Mouse (Mus musculus): ENCODE data around the gene Sh3rf3.

Gene Sh3rf3

DNA sequence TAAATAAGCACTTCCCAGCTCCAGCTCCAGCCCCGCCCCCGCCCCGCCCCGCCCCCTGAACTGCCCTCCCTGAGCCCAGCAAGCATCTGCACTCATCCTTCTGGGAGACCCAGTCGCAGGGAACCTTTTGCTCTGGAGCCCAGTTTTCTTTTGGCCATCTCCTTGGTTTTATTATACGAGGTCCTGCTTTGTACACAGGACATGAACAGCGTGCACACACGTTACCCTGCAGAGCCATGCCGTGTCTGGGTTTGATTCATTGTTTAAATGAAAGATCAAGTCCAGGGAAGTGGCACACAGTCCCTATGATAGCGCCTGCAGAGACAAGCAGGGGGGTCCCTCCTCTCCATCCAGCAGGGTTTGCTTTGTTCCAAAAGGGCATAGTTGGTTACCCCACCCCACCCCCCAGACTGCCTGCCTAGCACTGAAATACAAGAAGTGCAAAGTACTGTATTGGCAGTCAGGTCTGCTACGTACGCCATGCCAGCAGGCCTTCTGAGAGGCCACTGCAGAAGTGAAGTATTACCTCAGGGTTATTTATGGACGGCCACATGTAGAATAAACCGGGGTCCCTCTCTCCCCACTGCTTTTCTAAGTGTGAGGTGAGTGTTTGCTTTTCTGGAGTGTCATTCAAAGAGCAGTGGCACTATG lies 41.5 kb downstream of the Sh3rf3 start:
- DNase-seq: no peak

DNA sequence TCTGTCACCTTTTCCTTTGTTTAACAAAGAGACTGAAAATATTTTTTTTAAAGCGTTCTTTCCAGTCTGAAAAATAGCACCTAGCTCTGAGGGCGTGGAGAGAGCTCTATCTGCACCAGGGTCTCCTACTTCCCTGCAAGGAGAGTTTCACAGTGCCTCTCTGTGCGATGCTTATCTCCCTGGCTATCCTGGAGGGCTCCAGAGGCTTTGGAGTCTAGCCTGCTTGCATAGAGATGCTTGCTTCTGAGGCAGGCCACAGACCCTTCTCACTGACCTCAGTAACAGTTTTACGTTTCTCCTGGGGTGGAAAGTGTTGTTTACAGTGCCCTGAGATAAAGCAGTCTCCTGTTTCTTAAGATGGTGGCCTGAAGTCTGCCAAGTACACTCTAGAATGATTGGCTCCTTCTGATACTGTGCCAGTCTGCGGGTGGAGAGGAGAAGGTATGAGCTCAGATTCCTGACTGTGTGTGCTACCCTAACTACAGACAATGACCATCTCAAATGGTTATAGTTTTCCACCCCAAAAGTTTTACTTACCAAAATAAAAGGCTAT lies 42.1 kb downstream of the Sh3rf3 start:
- no peak for DNase-seq

DNA sequence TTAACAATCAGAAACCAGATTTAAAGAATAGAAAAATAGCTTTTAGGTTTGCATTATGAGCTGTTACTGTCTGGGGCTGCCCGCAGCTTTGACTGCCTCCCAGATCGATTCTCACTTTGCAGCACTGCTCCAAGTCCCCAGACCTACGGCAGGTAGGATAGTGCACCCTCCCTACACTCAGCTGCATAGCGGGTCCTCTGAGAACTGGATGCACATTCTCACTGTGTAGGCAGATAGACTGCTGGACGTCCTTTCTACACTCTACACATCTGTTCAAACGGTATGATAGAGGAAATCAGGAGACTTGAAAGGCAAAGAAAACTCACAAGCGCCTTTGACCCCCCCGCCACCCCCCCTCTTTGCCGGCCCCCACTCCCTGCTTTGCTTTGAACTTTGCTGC lies 42.7 kb downstream of the Sh3rf3 start:
- DNase-seq: no peak

DNA sequence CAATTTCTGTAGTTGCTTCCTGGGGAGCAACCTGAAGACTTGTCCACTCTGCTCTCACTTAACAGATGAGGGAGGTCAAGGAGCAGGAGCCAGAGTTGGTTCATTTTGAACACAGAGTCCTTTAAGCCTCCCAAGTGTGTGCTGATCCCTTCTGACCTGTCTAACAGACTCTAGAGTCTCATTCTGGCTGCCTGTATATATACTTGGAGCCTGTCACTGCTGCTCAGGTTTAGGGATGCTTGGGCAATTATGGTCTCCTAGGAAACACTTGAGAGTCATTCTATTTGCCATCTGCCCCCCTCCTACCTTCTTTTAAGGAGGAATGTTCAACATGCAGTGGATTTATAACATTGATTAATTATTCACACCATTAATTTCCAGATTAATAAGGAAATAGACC lies 43.6 kb downstream of the Sh3rf3 start:
- no peak for DNase-seq

DNA sequence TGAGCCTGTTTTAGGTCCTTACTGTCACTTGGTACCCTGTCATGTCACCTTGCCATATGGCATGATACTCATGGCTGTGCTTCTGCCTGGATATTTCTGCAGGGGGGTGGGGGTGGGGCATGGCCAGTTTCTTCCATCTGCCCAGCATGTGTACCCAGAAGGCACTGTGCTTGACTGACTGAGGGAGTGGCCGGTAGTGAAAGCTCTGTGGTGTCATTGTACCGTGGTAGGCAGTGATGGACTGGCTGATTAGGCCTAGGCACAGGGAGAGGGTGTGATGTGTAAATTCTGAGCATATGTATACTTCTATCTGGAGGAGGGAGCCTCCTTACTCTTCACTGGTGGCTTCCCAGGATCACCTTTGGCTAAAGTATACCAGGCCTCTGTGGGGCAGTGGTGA lies 51.6 kb downstream of the Sh3rf3 start:
- no peak for DNase-seq

DNA sequence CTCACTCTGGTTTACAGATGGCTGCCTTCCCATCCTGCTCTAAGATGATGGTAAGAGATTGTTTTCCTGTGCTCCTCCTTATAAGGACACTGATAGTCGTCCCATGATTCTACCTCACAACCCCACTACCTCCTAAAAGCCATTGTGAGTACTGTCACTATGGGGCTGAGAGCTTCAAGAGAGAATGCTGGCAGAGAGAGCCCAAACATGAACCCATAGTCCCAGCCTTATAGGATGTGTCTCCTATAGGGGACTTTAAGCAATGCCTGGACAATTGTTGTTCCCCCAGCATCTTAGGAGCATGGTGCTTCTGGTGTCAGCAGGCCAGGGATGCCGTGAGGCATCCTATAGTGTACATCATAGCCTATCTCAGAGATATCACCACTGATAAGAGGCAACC lies 54.4 kb downstream of the Sh3rf3 start:
- no peak for DNase-seq

DNA sequence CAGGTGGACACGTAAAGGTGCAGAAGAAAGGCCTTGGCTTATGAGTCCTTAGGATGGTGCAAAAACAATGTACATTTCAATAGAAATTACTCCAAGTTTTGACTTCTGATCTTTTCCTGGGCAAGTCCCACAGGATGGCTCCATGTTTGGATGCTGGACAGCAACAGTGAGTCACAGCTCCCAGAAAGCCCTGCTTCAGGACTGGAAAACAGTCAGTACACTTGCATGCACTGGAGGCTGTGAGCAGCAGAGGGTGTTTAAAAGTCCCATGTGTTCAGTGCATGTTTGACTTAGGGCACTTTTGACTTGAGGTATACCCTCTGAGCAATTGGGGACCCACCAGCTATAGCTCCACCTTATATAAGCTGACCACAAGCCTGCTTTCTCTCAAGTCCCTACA lies 56.7 kb downstream of the Sh3rf3 start:
- no peak for DNase-seq

DNA sequence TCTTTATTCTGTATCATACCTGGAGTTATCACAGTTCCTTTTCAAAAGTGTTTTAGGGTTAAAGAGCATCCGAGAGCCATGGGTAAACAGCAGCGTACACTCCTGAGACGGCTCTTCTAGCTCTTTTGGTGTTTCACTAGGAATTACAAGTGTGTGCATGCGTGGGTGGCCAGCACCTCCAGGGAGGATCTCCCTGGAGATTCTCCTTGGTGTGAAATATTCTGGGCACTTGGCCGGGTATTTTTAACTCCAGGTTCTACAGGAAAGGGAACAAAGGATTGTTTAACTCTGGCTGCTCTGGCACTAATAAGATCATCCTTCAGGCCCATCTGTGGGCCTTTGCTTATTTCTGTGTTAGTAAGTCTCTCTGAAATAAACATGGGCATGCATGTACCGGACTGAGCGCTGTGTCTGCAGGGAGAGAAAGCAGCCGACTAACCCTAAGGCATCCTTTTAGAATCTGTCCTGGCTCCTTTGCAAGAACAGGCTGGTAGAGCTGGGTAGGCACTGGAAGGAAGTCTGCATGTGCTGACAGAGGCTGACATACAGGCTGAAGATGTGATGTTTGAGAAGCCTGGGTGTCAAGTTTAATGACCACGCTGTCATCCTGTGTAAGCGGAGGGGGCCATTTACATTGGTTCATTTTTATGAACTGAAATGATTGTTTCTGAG lies 58.1 kb downstream of the Sh3rf3 start:
- DNase-seq: no peak

DNA sequence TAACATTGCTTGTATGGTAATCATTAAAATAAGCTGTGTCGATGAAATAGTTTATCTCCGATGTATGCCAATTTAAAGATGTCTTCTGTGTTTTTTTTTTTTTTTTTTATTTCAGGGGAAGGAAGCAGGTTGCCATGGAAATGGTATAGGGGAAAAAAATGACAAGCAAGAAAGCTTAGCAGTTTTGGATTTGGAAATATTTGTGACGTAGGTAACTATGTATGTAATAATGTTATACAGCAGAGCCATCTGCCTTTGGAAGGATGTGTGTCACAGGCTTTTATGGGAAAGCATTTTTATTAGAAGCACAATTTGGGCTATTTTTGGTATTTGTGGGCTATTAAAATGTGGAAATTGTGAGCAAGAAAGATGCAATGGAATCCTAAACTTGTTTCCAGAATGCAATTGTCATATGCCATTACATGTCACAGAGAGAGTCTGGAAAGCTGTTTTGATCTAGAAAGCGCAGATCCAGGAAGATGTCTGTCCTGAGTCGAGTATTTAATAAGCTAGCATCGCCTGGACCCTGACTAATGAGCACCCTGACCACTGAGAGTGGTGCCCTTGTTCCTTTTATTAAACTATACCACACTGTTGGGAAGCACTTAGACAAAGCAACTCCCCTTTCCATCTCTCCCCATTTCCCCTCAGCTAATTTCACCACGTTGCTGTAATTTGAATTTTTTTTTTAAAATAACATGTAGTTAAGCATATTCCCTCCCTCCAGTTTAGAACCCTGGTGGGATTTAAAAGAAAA lies 58.8 kb downstream of the Sh3rf3 start:
- DNase-seq: no peak

DNA sequence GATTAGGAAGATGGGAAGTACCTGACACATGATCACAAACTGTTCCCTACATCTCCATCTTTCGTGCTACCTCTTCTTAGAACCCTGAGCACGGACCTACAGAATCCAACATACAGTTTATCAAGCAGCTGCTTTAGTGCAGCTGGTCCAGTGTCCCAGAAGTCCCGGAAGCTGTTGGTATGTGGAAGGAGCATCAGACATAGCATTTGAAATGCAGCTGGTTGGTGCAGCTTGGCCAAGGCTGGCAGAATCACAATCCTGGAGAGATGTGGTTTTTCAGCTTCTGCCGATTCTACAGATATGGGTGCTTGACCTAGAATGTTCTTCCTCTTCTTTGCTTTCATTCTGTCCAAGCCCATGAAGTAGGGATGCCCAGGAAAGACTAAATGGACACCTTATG lies 64.7 kb downstream of the Sh3rf3 start:
- no peak for DNase-seq

DNA sequence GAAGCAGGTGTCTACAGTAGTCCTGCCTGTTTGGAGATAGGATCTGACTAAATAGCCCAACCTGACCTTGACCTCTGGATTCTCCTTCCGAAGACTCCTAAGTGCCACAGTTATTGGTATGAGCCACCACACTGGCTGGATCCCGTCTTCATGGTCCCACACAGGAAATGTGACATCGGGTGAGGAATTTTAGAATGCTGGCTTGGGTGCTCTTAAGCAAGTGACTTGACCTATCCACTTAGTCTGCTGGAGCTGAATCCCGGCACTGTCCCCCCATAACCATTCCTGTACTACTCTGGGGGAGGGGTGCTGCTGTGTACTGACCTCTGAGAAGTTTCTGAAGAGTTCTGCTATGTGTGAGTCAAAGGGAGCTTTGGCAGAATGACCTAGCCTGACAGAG lies 65.5 kb downstream of the Sh3rf3 start:
- no peak for DNase-seq

DNA sequence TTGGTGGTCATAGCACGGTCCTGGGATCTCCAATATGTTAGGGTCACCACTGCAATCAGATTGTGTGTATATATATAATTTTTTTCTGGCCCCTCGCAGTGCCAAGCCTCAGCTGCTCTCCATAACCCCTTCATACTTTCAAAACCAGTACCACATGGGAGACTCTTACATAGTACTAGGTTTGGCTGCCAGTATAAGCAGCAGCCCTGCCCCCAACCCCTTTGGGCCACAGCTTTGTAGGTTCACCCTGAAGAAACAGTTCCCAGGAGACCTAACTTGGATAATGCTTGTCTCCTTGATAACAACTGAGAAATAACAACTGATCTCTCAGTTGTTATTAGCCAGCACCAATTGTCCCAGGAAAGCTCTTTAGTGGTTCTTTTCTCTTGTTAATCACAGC lies 69.6 kb downstream of the Sh3rf3 start:
- DNase-seq: no peak

DNA sequence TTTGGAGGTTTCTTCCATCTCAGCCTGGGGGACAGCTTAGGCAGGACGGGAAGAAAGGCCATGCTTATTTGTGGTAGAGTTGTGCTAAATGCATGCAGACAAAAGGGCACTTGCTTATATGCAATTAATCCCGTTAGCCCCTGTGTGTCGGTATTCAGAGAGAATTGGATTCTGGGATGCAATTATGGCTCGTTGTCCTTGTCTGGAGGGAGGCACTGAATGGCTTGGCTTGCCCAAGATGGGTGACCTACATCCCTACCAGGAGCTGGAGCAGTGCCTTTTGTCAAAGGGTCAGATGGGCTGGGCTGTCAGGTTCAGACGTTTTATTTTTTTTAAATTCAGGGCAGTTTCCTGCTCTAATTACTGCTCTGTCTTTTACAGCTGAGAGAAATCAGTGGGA lies 72.2 kb downstream of the Sh3rf3 start:
- DNase-seq: no peak

DNA sequence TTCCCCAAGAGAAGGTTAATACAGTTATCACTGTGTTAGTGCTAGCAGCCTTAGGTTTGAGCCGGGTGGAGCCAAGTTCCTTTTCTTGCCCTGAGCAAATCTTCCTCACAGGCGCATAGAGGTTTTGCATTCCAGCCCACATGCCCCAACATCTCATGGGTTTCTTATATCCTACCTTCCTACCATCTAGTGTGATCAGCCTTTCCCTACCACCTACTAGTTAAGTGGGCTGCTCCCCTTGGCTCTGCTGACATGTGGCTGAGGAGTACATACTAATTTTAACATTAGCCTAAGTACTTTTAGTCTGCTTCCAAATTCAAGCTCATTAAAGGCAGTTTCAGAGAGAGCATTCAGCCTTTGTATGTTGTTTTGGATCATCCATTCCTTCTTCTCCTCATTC lies 72.7 kb downstream of the Sh3rf3 start:
- no peak for DNase-seq

DNA sequence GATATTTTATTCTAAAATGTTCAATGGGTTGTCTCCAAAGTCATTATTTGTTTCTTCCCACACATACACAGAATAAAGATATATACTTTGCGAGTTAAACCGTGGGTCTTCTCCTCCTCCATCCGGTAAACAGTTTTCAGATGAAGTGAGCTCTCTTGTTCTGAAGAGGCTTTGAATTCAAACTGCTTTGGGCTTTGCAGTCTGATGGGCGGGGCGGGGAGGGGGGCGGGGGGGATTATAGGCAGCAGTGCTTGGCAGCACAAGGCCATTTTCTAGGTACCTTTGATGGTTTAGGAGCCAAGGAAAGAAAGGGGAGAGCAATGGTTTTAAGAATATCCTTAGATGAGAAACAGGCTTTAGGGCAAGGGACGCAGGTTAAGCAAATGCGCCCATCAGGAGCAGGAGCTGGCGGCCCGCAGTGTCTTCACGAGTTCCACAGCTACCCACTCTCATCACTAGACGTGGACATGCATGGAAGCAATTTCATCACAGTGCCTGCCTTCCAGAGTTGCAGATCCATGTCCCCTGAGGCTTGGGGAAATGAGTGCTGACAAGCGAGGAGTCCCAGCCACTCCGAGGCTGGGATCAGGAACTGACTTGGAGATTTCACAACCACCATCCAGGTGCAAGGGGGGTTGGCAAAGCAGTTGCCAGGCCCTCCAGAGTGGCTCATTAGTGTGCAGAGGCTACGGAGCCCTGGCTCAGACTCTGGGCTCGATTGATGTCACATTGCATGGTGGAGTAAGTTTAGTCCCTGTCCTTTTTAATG lies 77.7 kb downstream of the Sh3rf3 start:
- no peak for DNase-seq

DNA sequence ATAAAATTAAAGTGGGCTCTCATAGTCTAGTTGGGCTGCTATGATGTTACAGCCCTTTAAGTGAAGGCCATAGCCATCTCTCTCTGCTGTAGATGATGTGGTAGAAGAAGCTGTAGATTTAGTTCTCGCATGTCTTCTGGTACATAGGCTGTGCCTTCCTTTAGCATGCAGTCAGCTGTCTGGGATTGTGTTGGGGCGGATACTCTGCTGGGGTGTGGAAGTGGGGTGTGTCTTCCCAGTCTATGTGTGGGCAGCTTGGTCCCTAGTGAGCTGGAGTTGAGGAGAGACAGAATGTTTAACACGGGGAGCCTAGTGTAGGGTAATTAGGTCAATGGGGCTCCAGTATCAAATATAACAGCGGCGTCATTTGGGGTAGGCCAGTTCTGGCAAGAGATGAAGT lies 82.3 kb downstream of the Sh3rf3 start:
- DNase-seq: no peak

DNA sequence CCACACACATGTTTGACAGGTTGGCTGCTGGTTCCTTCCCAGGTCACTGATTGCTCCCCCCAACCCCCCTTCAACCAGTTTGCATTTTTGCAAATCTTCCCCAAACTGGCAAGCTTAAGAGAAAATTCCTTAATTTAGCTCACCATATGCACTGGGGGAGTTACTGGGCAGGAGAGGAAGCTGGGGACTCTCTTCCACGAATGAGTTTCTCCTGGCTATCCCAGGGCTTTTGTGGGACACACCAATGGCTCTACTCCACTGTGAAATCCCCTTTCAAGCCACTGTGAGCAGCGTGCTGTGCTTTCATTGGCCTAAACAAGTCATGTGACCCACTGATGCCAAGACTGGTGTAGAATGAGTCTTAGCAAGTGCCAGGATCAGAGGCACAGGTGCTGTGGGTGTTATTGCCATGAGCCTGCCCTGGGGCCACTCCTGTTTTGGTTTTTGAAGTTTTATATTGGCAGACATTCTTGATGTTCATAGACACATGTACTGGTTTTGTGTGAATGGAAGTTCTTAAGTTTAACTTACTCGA lies 83.9 kb downstream of the Sh3rf3 start:
- DNase-seq: no peak

DNA sequence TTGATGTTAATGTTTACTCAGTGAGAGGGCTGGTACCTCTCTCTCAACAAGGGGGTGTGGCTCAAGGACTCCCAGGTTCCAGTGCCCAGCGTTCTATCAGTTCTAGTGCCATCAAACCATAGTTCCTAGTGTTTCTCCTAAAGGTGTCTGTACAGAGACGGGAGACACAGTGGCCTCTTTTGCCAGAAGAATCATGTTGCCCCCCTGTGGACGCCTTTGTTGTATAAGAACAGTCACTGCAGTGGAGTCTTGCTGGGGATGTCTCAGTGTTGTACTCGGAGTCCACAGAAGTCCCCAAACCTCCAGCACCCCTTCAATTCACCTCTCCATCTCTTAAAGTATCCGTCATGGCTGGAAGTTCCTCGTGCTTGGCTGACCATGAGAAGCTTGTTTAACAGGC lies 92.1 kb downstream of the Sh3rf3 start:
- no peak for DNase-seq

DNA sequence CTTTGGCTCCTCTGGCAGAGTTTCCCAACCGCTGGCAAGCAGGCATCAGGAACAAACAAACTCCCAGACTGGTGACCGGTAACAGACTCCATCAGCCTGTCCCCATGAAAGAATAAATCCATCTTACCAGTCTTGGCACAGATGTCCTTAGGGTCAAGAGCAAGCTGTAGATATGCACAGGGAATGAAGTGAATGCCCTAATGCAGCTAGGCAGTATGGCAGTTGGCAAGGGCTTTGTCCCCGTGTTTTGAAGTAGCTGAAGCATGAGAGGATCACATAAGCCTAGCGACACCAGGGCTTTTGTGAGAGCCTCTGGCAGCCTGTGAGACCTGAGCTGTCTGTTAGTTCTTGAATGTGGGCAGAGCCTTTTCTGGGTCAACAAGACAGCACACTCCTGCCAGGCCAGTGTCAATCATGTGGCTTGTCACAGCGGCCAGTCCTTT lies 93.9 kb downstream of the Sh3rf3 start:
- DNase-seq: peak; percentile 42 to 61

DNA sequence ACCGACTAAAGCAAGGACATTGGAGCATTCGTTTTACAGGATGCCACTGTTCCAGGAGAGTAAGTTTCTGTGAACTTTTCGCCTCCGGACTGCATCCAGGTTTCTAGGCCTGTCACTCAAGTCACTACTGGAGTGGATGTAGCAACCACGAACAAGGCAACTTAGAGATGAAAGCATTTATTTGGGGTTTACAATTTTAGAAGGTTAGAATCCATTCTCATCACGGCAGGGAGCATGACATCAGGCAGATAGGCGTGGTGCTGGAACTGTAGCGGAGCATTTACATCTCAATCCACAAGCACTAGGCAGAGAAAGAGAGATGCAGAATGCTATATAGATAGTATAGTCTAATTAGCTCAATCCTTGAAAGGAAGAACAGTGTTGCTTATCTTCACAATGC lies 95.3 kb downstream of the Sh3rf3 start:
- DNase-seq: no peak

DNA sequence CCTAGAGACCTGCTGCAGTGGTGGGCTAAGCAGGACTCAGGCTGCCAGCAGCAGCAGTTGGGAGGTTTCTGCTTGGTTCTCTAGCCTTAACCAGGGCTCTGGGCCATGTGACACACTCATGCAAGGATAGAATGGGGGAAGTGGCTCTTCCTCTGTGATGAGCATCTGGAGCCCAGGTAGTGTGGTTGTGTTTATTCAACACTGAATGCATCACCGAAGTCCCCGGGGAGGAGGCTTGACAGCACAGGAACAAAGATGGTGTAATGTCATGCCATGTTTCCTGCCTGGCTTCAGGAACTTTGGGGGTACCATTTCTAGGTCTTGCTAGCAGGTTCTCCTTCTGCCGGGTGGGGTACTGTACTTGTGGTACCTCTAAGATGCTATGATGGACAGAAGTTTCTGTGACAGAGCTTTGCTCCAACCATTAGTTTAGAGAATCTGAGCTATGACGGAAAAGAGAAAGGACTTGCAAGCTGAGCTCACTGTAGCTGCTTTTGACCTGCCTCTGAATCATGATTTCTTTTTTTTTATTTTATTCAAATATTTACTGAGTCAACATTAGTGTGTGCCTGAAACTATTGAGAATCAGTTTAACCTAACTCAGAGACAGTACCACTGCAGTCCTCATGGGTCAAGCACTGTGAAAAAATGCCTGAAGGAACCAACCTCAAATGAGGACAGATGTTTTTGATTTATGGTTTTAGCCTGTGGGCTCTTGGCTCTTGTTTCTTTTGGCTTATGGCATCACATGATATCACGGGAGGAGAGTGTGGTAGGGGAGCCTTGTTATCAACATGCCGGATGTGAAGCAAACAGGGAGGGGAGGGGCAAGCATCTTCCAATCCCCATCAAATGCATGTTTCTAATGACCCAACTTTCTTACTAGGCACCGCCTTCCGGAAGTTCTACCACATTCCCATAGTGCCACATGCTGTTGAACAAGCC lies 102.4 kb downstream of the Sh3rf3 start:
- no peak for DNase-seq

Data from cerebellum, postnatal 14 days (tissue).